Comparison of ENCODE assay signal across 8 mouse cellular contexts in the genomic region with DNA sequence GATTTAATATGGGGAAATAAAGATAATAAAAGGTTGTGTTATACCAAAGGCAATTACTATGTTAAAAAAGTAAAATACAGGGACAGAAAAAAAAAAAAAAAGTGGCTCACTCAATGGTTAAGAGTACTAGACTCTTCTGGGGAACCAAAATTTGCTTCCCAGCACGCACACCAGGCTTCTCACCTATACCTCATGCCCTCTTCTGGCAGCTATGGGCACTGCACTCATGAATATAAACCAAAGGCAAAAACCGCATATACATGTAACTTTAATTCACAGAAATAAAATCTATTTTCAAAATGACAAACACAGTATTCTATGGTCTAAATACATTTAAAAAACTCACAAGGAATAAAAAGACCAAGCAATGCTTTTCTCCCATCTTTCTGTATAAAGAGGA.
DNase-seq lines count a peak whose midpoint lies in the region; TF ChIP-seq lines count a peak whose summit lies in the region.

No protein-coding gene starts in this region.

- peaks cover 4% of the 10 kb centered on the region; the same call in 1 of the 2 replicates for H3K4me1 ChIP-seq in small intestine, adult 2 months (ENCODE audit: control insufficient read depth, insufficient read depth, insufficient read length, low read length)

- peak; percentile 52; the same call in 1 of the 2 replicates for TF ChIP-seq CTCF in small intestine, adult 2 months (IDR thresholded peaks at IDR 0.05; ENCODE audit: extremely low read depth, insufficient read length, insufficient replicate concordance, low read depth, low read length)

- H3K36me3 ChIP-seq in small intestine, adult 2 months (ENCODE audit: control insufficient read depth, insufficient read depth, low read length) = peaks cover 56% of the 10 kb centered on the region

- peak; percentile 38 for DNase-seq in gastrocnemius, adult 18-20 months (ENCODE audit: low spot score)
- no peak for DNase-seq in gastrocnemius, postnatal 25 days
- peak; percentile 48 to 62 for DNase-seq in right cerebral cortex, postnatal 10 days (ENCODE audit: low spot score in 2 of 2)
- no peak for DNase-seq in right cerebral cortex, postnatal 36 days (ENCODE audit: low spot score in 2 of 2)
- DNase-seq in cerebellum, postnatal 36 days = peak; percentile 30
- DNase-seq in kidney, postnatal 4 days = peak; percentile 70 to 72
- no peak for DNase-seq in left cerebral cortex, adult 11 months (ENCODE audit: low spot score)

- 68% methylated on average over 2 of the region's 2 CpGs for WGBS in small intestine, adult 2 months

- no peak overlapping the region for H3K27ac ChIP-seq in small intestine, adult 2 months (ENCODE audit: insufficient read depth, low read depth, low read length)

- TF ChIP-seq POLR2A in small intestine, adult 2 months (IDR thresholded peaks at IDR 0.05; ENCODE audit: low read depth, low read length) = no peak

- no peaks in the 10 kb centered on the region for H3K27me3 ChIP-seq in small intestine, adult 2 months (ENCODE audit: control insufficient read depth, insufficient read depth, low read length)

- no peak overlapping the region for H3K4me3 ChIP-seq in small intestine, adult 2 months (ENCODE audit: low read depth, low read length)

Comparison
In these comparisons a context has a peak if more than half of its experiments do, and no peak if none do; other contexts are left out.
1. DNase-seq: peak in gastrocnemius, adult 18-20 months (single experiment), right cerebral cortex, postnatal 10 days (2 of 2), cerebellum, postnatal 36 days (2 of 2) and kidney, postnatal 4 days (2 of 2); none in gastrocnemius, postnatal 25 days (single experiment), right cerebral cortex, postnatal 36 days (0 of 2) and left cerebral cortex, adult 11 months (single experiment).